Mouse (Mus musculus) liver, postnatal 0 days (tissue): ENCODE results near the gene Tnip2. TPM values are rescaled to one million over a fixed set of nuclear protein-coding genes. Genes with fewer than 3 reads are reported as not detected.

Experiments
- ATAC-seq: fragments of 200-750 bp; cut with Nextera tagmentation; 2 replicates; pipeline ENCODE4 v1.8.0; 2017; ENCODE audit warnings: mild to moderate bottlenecking, moderate library complexity
- DNase-seq: peaks from one replicate; pipeline ENCODE4 v3.0.0-alpha.2; 2016
- H3K27ac ChIP-seq: fragments of 300-500 bp; sonication (generic); 2 replicates; pipeline ENCODE4 v1.5.1; 2014; ENCODE audit warnings: antibody characterized with exemption, moderate library complexity, mild to moderate bottlenecking, low read depth
- H3K27me3 ChIP-seq: fragments of 300-500 bp; sonication (generic); 2 replicates; pipeline ENCODE4 v1.6.1; 2014; ENCODE audit warnings: low read length, control low read depth, mixed read lengths; ENCODE audit not compliant: insufficient read depth
- H3K36me3 ChIP-seq: fragments of 300-500 bp; sonication (generic); replicated peaks from 2 replicates; pipeline ENCODE4 v1.6.1; 2014; ENCODE audit warnings: mild to moderate bottlenecking, control low read depth, low read length, moderate library complexity, mixed read lengths; ENCODE audit not compliant: insufficient read depth
- H3K4me1 ChIP-seq: fragments of 300-500 bp; sonication (generic); 2 replicates; pipeline ENCODE4 v1.6.1; 2014; ENCODE audit warnings: antibody characterized with exemption, mild to moderate bottlenecking, control low read depth; ENCODE audit not compliant: insufficient read depth
- H3K4me2 ChIP-seq: fragments of 300-500 bp; sonication (generic); 2 replicates; pipeline ENCODE4 v1.6.1; 2014; ENCODE audit warnings: low read depth, mild to moderate bottlenecking, low read length, moderate library complexity, mixed read lengths
- H3K4me3 ChIP-seq: fragments of 300-500 bp; sonication (generic); 2 replicates; pipeline ENCODE4 v1.5.1; 2014; ENCODE audit warnings: low read depth, low read length
- H3K9ac ChIP-seq: fragments of 300-500 bp; sonication (generic); replicated peaks from 2 replicates; pipeline ENCODE4 v1.6.1; 2014; ENCODE audit warnings: mild to moderate bottlenecking, moderate library complexity
- H3K9me3 ChIP-seq: fragments of 300-500 bp; sonication (generic); 2 replicates; pipeline ENCODE4 v1.6.1; 2016; ENCODE audit warnings: mild to moderate bottlenecking, control low read depth, low read length, mixed read lengths
- CTCF ChIP-seq: sonication (generic); IDR thresholded peaks from 2 replicates; pipeline ENCODE4 v1.5.1; 2016; ENCODE audit warnings: antibody characterized with exemption, low read depth
- EP300 ChIP-seq: IDR thresholded peaks from 2 replicates; pipeline ENCODE4 v1.6.1; 2016; ENCODE audit warnings: antibody characterized with exemption, low read depth, mild to moderate bottlenecking
- WGBS: fragments of 180-500 bp; shearing (Covaris S2); extraction: QIAGEN DNeasy Blood & Tissue Kit; methylation state at CpG from one replicate; pipeline ENCODE4 v1.1.7; 2014; ENCODE audit not compliant: insufficient replicate concordance; 5-methylcytosine and 5-hydroxymethylcytosine counted together
- polyA plus RNA-seq: library from polyadenylated mRNA; unstranded; fragments of >200 nt; fragmentation: Nextera tagmentation; extraction: Ambion mirVana; gene quantifications from 2 replicates; pipeline ENCODE4 v1.2.1, GENCODE M21; 2015

Tnip2 gene
- polyA plus RNA-seq, 1 experiment from 2014 or later = 5.3 TPM

- Histone ChIP-seq H3K4me3 (no peak overlapping the region), H3K4me1 (peaks cover 2% of the 10 kb centered on the region; the same call in 1 of the 2 replicates), H3K36me3 (peaks cover 55% of the 10 kb centered on the region), H3K4me2 (no peak overlapping the region), H3K9me3 (no peaks in the 10 kb centered on the region), H3K27me3 (no peaks in the 10 kb centered on the region), H3K9ac (no peak overlapping the region), H3K27ac (no peak overlapping the region)
- 33% methylated on average over 1 of the region's 1 CpGs for WGBS
- TF ChIP-seq EP300 (no peak), CTCF (no peak)
- ATAC-seq (no peak), DNase-seq (no peak)
These were observed 47.7 kb downstream of the Tnip2 start for GRCm38 (mm10) chr5:34466079-34466478.

GRCm38 (mm10) chr5:34461841-34462240 is 52.0 kb downstream of the Tnip2 start:
- DNase-seq = no peak
- no peaks in the 10 kb centered on the region for H3K4me1 ChIP-seq
- WGBS = 91% methylated on average over 6 of the region's 6 CpGs
- peaks cover 79% of the 10 kb centered on the region for H3K36me3 ChIP-seq
- no peak overlapping the region for H3K4me3 ChIP-seq
- H3K9me3 ChIP-seq = no peaks in the 10 kb centered on the region
- no peak overlapping the region for H3K9ac ChIP-seq
- H3K27me3 ChIP-seq = no peaks in the 10 kb centered on the region
- H3K27ac ChIP-seq = no peak overlapping the region
- TF ChIP-seq CTCF (no peak), EP300 (no peak)
- ATAC-seq = no peak
- no peak overlapping the region for H3K4me2 ChIP-seq

GRCm38 (mm10) chr5:34461294-34461693 is 52.5 kb downstream of the Tnip2 start:
- DNase-seq (no peak), ATAC-seq (no peak)
- Histone ChIP-seq H3K9ac (no peak overlapping the region), H3K36me3 (peaks cover 76% of the 10 kb centered on the region), H3K9me3 (no peaks in the 10 kb centered on the region), H3K27ac (no peak overlapping the region), H3K4me3 (no peak overlapping the region), H3K4me2 (no peak overlapping the region), H3K27me3 (no peaks in the 10 kb centered on the region), H3K4me1 (no peaks in the 10 kb centered on the region)
- WGBS = 90% methylated on average over 4 of the region's 4 CpGs
- TF ChIP-seq EP300 = no peak
- no peak for TF ChIP-seq CTCF

- TF ChIP-seq CTCF = no peak
- no peak for TF ChIP-seq EP300
- Histone ChIP-seq H3K4me2 (no peak overlapping the region), H3K4me1 (no peaks in the 10 kb centered on the region), H3K27ac (no peak overlapping the region), H3K9ac (no peak overlapping the region), H3K27me3 (no peaks in the 10 kb centered on the region), H3K9me3 (no peaks in the 10 kb centered on the region), H3K4me3 (no peak overlapping the region), H3K36me3 (peaks cover 69% of the 10 kb centered on the region)
- ATAC-seq (no peak), DNase-seq (no peak)
- 85% methylated on average over 1 of the region's 1 CpGs for WGBS
These were observed 54.8 kb downstream of the Tnip2 start for GRCm38 (mm10) chr5:34458994-34459393.

- no peak overlapping the region for H3K4me2 ChIP-seq
- DNase-seq (no peak), ATAC-seq (no peak)
- no peak overlapping the region for H3K4me3 ChIP-seq
- no peak overlapping the region for H3K9ac ChIP-seq
- no peak overlapping the region for H3K27ac ChIP-seq
- H3K36me3 ChIP-seq = peaks cover 54% of the 10 kb centered on the region
- TF ChIP-seq EP300 (no peak), CTCF (no peak)
- H3K9me3 ChIP-seq = no peaks in the 10 kb centered on the region
- 87% methylated on average over 9 of the region's 9 CpGs for WGBS
- no peaks in the 10 kb centered on the region for H3K4me1 ChIP-seq
- no peaks in the 10 kb centered on the region for H3K27me3 ChIP-seq
These were observed 67.6 kb downstream of the Tnip2 start for GRCm38 (mm10) chr5:34446207-34446606.

Other genes with a start within 250 kb of the Tnip2 start
- 0.02 and 0.14 TPM in 2 replicates for gene Zfyve28, start 225.5 kb downstream of the Tnip2 start, polyA plus RNA-seq
- not detected in 2 replicates for gene Cfap99, start 225.4 kb downstream of the Tnip2 start, polyA plus RNA-seq
- gene Rnf4, start 177.7 kb downstream of the Tnip2 start, polyA plus RNA-seq = 60.0 and 60.4 TPM in 2 replicates
- 2.2 and 2.7 TPM in 2 replicates for gene Fam193a, start 144.1 kb downstream of the Tnip2 start, polyA plus RNA-seq
- 7.7 and 9.8 TPM in 2 replicates for gene Sh3bp2, start 11.8 kb upstream of the Tnip2 start, polyA plus RNA-seq
- 52.0 and 54.8 TPM in 2 replicates for gene Add1, start 59.7 kb upstream of the Tnip2 start, polyA plus RNA-seq
- 31.1 and 32.7 TPM in 2 replicates for gene Mfsd10, start 123.2 kb upstream of the Tnip2 start, polyA plus RNA-seq
- gene Nop14, start 146.2 kb upstream of the Tnip2 start, polyA plus RNA-seq = 8.7 and 9.2 TPM in 2 replicates
- gene Grk4, start 146.4 kb upstream of the Tnip2 start, polyA plus RNA-seq = 0.34 and 0.40 TPM in 2 replicates
- gene Htt, start 247.7 kb upstream of the Tnip2 start, polyA plus RNA-seq = 1.9 and 2.3 TPM in 2 replicates